Mouse (Mus musculus) layer of hippocampus, adult 11-12 months (tissue): ENCODE measurements around the gene Spata3.
A peak's percentile ranks its signal among the peaks of the same experiment; 100 is the strongest.
"Not testable (repeated sequence)": the region's sequence is repeated elsewhere in the genome, so short reads cannot be mapped to it uniquely, and the experiment has no call there.

Experiments
- DNase-seq: peaks from one replicate; pipeline ENCODE4 v3.0.0; 2022; ENCODE audit warnings: low spot score

Spata3 gene

DNA sequence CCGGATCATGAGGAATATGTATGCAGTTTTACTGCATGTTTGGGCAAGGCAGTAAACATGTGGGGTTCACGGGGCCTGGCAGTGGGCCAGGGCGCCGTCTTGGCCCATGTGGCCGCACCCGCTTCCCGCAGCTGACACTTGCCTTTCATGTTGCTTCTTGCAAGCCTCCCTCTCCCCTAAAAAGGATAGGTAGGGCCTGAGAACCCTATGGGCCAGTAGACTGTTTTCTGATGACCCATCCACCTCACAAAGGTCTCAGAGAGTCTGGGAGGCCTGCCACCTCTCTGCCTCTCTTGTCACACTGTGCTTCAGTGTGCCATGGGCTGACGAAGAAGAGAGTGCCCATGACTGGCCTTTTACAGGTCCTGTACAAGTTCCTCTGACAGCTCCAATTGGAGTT lies at the start of gene Spata3:
Spata3 (plus strand) TSS at position 301 of the 400 bp plus-strand sequence.
- no peak for DNase-seq

DNA sequence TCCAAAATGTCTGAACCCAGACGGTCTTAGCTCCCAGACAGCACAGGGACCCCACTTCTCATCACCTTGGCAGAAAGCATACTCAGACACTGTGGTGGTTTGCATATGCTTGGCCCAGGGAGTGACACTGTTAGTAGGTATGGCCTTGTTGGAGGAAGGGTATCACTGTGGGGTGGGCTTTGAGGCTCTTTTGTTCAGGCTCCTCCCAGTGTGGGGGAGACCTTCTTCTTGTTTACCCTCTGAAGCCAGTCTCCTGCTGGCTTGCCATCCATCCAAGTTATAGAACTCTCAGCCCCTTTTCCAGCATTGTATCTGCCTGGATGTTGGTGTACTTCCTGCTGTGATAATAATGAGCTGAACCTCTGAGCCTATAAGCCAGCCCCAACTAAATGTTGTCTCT lies 47.5 kb upstream of the Spata3 start:
- DNase-seq = no peak

DNA sequence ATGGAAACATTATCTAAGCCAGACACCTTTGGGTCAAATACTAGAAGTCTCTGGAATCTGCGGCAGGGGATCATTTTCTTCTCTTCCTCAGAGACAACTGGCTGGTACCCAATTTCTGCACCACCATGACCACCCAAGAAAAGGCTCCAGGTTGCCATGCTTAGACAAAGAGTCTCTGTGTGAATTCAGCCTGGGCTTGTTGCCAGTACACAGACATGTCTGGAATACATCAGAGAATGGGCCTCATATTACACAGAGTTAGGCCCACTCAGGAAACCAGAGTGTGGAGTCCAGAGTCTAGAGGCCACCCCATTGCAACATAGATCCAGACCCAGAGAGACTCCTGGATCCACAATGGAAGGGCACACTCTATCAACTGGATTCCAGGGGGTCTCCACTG lies 47.1 kb upstream of the Spata3 start:
- DNase-seq = peak; percentile 54

DNA sequence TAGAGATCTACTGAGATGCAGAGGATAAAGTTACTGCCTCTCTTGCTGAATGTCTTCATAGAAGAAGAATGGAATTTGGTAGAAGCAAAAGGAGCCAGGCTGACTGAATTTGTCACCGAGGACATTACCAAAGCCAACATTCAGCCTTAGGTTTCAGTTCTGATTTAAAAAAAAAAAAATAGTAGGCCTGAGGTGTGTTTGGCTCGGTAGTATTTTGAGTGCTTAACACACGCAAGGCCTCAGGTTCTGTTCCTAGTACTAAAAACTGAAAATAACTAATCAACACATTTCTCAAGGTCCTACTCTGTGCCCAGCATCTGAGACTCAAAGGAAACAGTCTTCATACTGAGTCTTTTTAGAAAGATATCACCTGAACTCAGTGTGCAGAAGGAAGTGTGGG lies 45.5 kb upstream of the Spata3 start:
- no peak for DNase-seq

DNA sequence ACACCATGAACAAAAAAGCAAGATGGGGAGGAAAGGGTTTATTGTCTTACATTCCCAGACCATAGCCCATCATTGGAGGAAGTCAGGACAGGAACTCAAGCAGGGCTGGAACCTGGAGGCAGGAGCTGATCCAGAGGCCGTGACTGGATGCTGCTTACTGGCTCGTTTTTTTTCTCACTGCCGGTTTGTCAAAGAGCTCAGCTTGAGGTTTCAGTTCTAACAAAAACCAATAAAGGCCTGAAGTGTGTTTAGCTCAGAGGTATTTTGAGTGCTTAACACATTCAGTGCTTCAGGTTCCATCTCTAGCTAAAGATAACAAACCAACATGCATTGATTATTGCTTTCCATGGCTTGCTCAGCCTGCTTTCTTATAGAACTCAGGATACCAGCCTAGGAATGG lies 44.3 kb upstream of the Spata3 start:
- DNase-seq = no peak

DNA sequence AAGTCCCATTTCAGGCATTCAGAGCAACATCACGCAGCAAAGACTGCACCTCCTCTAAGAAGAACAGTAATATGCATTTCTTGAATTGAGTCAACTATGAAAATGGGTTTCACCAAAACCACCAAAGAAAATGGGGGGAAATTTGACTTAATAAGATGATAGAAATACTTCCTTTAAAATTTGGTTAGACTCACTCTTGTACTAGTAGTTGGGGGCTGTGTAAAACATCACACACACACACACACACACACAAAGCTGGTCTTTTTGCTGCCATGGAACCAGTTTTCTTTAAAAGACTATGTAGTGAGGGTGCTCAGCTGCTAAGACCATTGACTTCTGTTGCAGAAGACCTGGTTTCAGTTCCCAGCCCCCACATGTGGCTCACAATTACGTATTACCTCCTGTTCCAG lies 43.1 kb upstream of the Spata3 start:
- no peak for DNase-seq

DNA sequence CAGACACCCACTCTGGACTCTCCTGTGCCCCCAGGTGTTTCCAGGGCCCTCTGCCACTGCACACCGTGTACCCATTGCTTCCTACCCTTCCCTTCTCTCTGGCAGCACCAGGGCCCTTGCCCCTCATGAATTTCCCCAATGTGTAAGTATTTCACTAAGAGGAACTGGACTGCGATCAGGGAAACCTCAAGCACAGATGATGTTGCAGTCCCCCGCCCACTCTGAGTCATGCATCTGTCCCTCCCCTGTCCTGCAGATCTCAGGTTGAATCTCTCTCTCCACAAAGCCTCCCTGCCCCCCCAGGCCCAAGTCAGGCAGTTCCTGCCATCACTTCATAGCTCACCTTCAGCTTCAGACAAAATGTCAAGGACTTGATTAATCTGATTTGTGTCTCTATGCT lies 38.9 kb upstream of the Spata3 start:
- no peak for DNase-seq

DNA sequence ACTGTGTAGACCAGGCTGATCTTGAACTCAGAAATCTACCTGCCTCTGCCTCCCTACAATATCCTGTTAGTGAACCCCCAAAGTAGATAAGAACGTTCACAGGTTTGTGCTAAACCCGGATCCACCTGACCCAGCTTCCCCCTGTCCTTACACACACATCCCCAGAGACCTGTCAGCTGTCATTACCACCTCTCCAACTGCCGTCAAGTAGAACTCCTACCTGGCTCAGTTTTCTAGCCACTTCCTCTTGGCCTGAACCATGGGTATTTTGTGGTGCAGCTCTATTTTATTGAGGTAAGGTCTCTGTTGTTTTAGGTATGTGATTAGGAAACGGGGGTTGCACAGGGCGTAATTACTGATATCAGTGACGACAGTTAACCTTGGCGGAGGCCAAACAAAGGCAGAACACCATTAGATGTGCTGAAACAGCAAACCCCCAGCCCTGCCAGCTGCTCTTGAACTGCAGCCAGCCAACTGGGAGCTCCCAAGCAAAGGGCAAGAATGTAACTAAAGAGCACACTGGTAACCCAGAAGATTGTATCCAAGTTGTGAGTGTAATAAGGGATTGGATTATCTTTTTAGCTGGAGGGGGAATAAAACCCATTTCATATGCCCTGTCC lies 34.8 kb upstream of the Spata3 start:
- DNase-seq = no peak

DNA sequence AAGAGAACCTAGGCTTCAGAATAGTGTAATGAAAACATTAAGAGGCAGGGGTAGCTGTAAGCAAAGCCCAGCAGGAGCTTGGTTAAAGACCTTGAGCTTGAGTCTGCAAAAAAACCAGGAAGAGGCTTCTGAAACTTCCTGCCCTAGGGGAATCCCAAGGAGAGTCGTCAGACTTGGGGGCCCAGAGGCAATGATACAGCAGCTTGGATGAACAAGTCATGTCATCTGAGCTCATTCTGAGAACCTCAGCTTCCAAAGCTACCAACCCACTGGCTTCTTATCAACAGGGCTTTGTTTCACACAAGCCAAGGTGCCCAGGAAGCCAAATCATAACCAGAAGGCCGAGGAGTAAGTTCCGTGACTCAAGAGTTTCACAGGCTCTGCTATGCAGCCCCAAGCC lies 30.8 kb upstream of the Spata3 start:
- DNase-seq = no peak

DNA sequence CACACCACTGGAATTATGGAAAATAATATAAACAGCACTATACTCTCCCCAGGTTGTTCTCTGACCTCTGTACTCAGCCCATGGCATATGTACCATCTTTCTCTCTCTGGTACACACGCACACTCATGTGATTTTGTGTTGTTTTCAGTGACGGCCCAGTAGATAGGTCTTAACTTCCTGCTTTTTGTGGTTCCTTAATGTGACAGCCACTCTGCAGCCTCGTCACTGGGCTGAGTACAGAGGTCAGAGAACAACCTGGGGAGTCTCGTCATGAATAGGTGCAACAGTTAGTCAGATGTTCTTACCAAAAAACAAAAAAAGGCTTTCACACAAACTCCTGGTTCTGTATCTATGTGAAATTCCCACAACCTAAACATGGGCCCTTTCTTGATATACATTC lies 28.3 kb upstream of the Spata3 start:
- DNase-seq = no peak

DNA sequence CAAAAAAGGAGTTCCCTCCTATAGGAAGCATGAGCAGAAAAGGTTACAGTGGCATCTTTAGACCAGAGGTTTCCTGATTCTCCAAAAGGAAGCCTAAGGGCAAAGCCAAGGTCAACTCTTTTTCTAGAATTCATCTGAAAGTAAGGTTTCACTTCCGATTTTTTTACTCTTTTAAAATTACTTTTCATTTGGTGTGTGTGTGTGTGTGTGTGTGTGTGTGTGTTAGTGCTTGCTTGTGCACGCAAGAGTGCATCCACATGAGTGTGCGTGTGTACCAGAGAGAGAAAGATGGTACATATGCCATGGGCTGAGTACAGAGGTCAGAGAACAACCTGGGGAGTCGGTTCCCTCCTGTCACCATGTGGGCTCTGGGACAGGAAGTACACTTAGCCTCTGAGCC lies 27.7 kb upstream of the Spata3 start:
- not testable (repeated sequence) for DNase-seq

DNA sequence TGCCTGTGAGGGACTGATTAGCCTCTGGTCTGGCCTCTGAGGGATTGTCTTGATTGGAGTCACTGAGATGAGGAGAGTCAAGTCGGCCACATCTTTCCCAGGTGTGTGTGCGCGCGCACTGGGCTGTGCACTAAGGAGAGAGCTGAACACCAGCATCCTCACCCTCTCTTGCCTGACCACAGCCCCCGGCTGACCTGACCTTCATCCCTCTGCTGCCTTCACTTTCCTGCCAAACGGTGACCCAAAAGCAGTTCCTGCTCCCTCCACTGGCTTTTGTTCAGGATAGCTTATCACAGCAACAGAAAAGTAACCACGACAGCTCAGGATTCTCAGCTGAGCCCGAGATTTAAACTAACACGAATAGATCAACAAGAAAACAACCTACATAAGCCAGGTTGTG lies 24.4 kb upstream of the Spata3 start:
- DNase-seq = no peak

DNA sequence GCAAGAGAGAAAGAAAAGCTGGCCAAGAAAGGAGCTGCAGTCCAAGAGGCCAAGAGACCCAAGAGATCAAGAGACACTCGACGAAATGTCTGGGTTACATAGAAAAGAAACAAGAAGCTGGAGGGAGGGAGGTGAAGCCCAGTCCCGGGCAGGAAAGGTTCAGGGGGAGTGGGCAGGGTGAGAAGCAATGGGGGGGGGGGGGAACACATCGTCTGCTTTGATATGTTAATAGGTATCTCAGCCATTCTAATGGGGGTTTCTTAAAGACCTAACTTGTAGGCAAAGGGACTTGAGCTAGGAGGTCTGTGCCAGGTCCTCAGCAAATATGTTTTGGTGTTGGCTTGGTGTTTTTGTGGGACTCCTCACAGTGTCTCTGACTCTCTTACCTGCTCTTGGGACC lies 23.1 kb upstream of the Spata3 start:
- DNase-seq = no peak

DNA sequence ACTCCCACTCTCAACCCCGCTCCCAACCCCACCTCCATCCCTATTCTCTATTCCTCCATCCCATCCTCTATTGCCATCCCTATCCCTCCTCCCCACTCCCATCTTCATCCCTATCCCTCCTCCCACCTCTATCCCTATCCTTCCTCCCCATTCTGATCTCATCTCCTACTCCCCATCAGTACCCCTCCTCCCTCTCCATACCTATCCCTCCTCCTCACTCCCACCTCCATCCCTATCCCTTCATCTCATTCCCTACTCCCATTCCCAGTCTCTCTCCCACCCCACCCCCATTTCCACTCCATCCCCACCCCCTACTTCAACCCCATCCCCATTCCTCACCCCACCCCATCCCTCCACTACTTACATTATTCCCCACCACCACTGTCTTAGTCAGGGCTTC lies 19.4 kb upstream of the Spata3 start:
- no peak for DNase-seq

DNA sequence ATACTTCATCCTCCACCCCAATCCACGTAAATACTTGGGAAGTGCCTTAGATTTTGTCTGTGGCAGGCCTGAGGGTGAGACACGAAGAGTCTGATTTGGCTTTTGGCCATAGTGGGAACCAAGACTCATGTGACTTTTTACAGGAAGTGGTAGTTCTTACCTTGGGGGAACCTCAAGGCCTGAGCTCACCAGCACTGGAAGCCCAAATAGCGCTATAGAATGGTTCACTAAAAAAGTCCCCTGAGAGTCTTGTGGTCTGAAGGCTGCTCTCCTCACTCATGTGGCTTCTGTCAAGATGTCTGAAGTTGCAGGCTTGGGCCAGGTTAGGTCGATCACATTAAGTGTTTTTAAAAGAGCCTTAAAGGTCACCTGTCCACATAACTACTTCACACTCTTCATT lies 18.6 kb upstream of the Spata3 start:
- DNase-seq = no peak

DNA sequence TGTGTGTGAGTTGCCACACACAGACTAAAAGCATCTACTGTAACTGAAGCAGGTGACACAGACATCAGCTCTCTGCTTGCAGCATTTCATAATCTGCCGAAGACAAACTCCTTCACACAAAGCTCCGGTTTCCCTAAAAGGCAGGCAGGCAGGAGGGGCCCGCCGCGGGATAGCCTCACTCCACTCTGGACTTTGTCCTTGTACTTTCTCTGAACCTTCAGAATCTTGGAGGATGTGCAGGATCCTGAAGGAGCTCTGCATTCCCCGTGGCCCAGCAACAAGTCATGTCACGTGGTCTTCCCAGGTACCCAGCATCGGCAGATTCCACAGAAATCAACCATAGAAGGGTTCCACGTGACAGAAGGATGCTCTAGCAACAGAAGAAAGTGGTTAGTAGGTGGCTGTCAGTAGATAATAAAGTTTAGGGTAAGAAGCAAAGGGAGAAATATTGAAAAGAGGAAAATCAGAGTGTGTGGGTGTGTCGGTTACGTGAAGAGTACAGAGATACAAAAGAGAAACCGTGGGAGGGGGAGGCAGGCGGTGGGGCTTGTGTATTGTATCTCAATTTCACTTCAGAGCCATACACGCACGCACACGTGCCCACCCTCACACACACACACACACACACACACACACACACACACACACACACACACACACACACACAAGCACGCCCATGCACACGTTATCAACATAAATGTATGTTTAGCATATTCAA lies 16.6 kb upstream of the Spata3 start:
- DNase-seq = no peak

DNA sequence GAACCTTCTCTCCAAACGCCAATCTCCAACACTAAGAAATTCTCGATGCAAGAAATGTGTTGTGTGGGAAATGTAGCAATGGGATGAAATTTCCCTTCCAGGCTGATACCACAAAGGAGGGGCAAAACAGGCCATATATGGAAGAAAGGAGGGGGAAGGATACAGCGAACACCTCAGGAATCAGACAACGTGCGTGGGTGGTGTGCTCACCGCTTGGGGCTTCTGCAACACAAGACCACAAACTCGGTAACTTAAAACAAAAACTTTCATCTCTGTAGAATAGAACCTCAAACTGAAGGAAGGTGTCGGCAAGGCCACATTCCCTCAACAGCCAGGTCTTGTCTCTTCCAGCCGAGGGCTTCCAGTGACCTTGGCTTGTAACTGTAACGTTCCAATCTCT lies 11.1 kb upstream of the Spata3 start:
- DNase-seq = no peak

DNA sequence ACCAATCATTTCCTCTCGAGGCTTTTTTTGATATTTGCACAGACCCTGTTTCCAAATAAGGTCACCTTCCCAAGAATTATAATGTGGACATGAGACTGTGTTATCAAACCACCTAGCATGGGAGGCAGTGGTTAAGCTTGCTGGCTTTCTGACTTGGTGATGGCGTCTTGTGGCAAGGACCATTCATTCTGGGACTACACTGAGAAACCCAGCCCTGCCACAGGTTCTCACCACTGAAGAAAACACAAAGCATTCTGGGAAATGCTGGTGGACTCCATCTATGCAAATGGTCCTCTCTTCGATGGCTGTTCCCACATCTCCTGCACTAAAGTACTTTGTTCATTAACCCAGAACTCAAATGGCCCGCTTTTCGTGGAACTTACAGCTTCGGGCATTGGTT lies 10.6 kb upstream of the Spata3 start:
- no peak for DNase-seq

DNA sequence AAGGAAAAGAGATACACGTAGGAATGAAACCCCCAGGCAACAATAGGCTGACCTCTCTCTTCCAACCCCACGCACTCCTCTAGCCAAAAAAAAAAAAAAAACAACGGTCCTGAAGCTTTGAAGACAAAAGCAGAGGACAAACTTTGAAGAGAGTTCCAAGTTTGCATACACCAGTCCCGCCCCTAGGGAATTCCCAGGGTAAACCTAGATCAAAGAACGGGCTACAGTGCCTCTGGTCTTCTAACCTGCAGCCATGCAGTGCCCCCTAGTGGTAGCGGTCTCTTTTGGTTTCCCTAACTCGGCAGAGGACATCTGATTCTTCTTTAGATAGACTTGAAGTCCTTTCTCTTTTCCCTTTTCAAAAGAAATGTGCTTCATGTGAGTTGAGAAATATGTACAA lies 8.8 kb upstream of the Spata3 start:
- DNase-seq = peak; percentile 93

DNA sequence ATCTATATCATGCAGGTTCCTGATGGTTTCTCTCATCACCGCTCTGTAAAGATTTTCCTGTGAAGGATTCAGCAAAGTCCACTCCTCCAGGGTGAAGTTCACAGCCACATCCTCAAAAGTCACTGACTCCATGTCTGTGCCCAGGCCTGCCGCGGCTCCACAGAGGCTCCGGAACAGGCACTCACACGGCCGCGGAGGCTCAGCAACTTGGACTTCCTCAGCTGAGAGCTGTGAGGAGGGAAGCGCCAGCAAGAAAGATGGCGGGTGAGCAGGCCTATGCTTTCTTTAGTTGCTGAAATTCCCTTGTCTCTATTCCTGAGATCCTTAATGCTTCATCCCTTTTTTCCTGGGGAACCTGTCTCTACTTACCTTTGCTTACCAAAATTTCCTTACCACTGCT lies 858 bp upstream of the Spata3 start:
- DNase-seq = not testable (repeated sequence)

DNA sequence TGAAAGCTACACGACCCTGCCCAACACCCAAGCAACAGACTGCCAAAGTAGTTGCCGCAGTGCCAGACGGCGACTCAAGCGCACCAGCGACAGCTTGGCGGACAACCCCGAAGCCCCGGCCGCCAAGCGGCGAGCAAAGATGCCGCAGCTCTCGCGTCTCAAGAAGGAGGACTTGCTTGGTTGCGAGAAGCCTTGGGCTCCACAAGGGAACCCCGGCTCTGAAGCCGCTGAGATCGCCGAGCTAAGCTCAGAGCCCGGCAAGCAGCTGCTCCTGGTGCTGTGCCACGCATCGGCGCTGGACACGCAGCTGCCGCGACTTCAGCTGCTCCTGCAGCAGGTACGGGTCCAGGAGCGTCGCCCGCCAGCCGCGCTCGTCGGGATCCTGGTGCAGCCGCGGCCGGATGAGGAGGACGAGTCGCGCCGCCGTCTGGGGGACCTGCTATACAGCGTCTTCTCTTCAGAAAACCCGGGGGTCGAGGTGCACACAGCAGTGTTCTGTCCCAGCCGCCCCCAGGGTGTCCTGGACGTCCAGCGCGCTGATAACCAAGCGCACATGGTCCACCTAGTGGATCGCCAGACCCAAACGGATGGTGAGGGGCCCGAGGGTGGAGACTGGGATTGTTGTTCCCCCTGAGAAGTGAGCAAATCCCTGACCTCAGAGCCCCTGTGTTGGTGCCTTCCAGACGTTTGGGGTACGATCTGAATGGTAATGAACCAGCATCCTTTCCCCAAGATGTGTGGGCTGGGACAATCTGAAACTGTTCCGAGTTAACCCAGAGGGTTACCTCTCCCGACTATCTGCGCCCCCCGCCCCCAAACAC lies 1.8 kb downstream of the Spata3 start:
- peak; percentile 62 for DNase-seq

DNA sequence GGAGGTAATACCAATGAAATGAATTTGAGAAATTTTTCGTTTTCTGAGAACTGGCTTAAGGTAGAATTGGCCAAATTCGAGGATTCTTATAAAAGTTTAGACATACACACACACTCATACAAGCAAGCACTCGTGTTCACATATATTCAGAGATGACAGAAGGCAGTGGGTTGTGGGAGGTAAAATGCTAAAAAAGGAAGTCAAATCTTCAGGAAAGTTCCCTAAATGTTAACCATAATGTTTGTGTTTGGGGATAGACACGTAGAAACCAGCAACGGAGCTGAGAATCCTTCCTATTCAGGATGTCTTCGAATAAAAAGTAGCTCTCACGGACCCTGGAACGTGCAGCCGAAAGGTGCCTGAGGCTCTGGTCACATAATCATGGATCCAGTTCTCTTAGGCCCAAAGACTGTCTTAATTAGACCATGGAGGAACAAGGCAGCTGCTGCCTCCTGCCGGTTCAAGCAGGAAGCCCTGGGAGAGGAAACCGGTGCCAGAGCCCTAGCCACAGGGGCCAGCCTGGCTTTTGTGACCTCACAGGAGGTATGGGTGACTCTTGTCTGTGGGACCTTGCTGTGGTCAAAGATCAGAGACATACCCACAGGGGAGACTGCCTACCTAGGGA lies 4.9 kb downstream of the Spata3 start:
- DNase-seq = no peak
